Mouse (Mus musculus) hindbrain, embryonic 10.5 days (tissue): ENCODE data around the gene Laptm5. TPM values are rescaled to one million over a fixed set of nuclear protein-coding genes. Genes with fewer than 3 reads are reported as not detected.

Source experiments
- DNase-seq: peaks from one replicate; pipeline ENCODE4 v3.0.0-alpha.2; 2017; ENCODE audit warnings: low spot score
- H3K27ac ChIP-seq: fragments of 300-500 bp; sonication (generic); 2 replicates; pipeline ENCODE4 v1.5.1; 2016; ENCODE audit warnings: mild to moderate bottlenecking, moderate library complexity
- H3K27me3 ChIP-seq: fragments of 300-500 bp; sonication (generic); 2 replicates; pipeline ENCODE4 v1.6.1; 2016; ENCODE audit warnings: mild to moderate bottlenecking; ENCODE audit not compliant: poor library complexity, insufficient read depth, severe bottlenecking
- H3K36me3 ChIP-seq: fragments of 300-500 bp; sonication (generic); 2 replicates; pipeline ENCODE4 v1.6.1; 2016; ENCODE audit warnings: mild to moderate bottlenecking, moderate library complexity
- H3K4me1 ChIP-seq: fragments of 300-500 bp; sonication (generic); replicated peaks from 2 replicates; pipeline ENCODE4 v1.6.1; 2016; ENCODE audit warnings: mild to moderate bottlenecking
- H3K4me3 ChIP-seq: fragments of 300-500 bp; sonication (generic); 2 replicates; pipeline ENCODE4 v1.5.1; 2016; ENCODE audit warnings: mild to moderate bottlenecking, moderate library complexity
- H3K9me3 ChIP-seq: fragments of 300-500 bp; sonication (generic); 2 replicates; pipeline ENCODE4 v1.6.1; 2016; ENCODE audit warnings: mild to moderate bottlenecking, moderate library complexity
- WGBS: fragments of 180-500 bp; shearing (Covaris S2); methylation state at CpG from one replicate; pipeline ENCODE4 v1.1.7; 2016; 5-methylcytosine and 5-hydroxymethylcytosine counted together
- polyA plus RNA-seq: library from polyadenylated mRNA; unstranded; fragments of >200 nt; fragmentation: Nextera tagmentation; extraction: Ambion mirVana; gene quantifications from 2 replicates; pipeline ENCODE4 v1.2.1, GENCODE M21; 2016

Laptm5 gene
- polyA plus RNA-seq, 1 experiment from 2014 or later = 25.9 TPM

DNA sequence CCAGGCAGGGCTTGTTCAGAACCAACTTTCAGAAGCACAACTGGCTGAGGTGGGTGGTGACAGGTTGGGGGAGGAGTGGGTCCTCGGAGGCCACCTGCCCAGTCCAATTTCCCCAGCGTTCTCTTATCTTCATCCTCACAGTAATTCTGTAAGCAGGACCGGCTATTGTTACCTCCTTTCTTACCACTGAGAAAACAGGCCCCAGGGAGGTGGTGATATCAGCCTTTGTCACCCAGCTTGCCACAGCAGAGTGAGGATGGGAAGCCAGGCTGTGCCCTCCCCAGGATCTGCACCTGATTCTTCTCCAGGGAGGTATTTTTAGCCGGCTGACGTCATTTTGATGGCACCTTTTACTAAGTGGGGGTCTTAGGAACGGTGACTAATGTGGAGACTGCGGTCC is 7.9 kb upstream of the Laptm5 start:
- H3K36me3 ChIP-seq = no peaks in the 10 kb centered on the region
- H3K4me3 ChIP-seq = no peak overlapping the region
- H3K27me3 ChIP-seq = no peaks in the 10 kb centered on the region
- no peak for DNase-seq
- no peaks in the 10 kb centered on the region for H3K9me3 ChIP-seq
- 80% methylated on average over 7 of the region's 7 CpGs for WGBS
- H3K27ac ChIP-seq = peak overlapping the region; percentile 37
- H3K4me1 ChIP-seq = peaks cover 89% of the 10 kb centered on the region

DNA sequence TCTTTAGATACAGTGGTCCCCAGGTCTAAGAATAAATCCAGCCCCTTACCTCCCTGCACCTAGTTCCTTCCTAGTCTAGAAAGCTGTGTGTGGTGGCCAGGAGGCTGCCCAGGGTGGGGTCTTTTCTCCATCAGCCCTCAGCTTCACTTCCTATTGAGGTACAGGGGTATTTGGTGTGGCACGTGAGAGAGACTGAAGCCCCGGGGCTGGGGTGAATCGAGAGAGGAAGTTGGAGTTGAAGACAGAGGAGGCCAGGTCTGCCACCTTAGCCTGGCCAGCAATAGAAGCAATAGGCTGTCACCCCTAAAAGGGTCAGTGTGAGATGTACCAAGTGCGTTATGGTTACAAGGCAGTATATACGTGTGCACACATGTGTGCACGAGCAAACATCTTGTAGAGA is 7.0 kb upstream of the Laptm5 start:
- no peak for DNase-seq
- Histone ChIP-seq H3K27me3 (no peaks in the 10 kb centered on the region), H3K36me3 (no peaks in the 10 kb centered on the region), H3K4me3 (no peak overlapping the region), H3K4me1 (peaks cover 94% of the 10 kb centered on the region), H3K9me3 (no peaks in the 10 kb centered on the region), H3K27ac (peak overlapping the region; percentile 50; the same call in 1 of the 2 replicates)
- WGBS = 84% methylated on average over 6 of the region's 6 CpGs

DNA sequence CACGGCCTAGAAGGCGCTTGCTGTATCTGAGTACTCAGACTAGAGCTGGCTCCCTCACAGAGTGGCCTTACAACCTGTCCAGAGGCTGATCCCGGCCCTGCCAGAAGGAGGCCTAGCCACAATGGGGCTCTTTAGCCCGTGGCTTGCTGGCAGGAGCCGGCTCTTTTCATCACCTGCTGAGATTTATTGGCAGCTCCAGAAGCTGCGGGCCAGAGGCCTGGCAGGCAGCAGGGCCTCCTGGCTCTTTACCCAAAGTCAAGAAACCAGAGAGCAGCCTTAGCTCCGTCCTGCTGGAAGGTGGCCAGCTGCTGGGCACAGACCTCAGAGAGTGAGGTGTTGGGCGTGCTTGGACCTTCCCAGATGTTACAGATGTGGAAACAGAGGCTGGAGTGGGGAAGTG is 6.6 kb upstream of the Laptm5 start:
- no peak for DNase-seq
- Histone ChIP-seq H3K4me3 (no peak overlapping the region), H3K9me3 (no peaks in the 10 kb centered on the region), H3K4me1 (peaks cover 96% of the 10 kb centered on the region), H3K27ac (peak overlapping the region; percentile 50; the same call in 1 of the 2 replicates), H3K27me3 (no peaks in the 10 kb centered on the region), H3K36me3 (no peaks in the 10 kb centered on the region)
- WGBS = 40% methylated on average over 8 of the region's 8 CpGs

DNA sequence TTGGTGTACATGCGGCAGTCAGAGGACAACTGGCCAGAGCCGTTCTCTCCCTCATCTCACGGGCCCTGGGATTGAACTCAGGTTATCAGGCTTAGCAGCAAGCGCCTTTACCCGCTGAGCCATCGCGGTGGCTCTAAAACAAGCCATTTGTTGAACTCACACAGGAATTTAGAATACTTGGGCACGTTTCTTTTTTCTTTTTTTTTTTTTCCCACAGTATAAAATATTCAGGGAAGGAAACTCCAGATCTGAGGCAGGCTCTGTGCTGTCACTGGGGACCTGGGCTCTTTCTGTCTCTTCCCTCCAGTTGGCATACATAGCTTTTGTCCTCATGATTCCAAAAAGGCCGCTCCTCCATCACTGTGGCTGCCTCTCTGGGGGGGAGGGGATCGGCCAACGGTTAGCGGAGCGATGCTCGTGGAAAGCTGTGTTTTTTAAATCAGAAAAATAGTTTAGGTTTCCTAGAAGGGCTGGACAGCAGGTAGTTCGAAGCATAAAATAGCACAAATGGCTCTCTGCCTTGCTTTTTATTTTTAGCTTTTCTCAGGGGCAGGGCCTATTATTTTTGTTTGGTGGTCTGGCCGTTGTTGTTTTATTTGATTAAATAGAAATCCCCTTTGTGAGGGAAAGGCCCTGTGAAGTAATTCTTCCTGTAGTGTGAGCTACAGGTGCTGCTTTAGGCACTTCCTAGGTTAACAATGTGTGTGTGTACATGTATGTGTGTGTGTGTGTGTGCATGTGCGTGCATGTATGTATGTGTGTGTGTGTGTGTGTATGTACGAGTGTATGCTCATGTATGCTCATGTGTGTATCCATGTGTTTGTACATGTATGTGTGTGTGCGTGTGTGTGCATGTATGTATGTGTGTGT is 5.5 kb upstream of the Laptm5 start:
- no peaks in the 10 kb centered on the region for H3K27me3 ChIP-seq
- no peaks in the 10 kb centered on the region for H3K9me3 ChIP-seq
- H3K4me1 ChIP-seq = peaks cover 84% of the 10 kb centered on the region
- no peaks in the 10 kb centered on the region for H3K36me3 ChIP-seq
- H3K27ac ChIP-seq = peak overlapping the region; percentile 45; the same call in 1 of the 2 replicates
- no peak for DNase-seq
- WGBS = 86% methylated on average over 19 of the region's 19 CpGs
- no peak overlapping the region for H3K4me3 ChIP-seq

DNA sequence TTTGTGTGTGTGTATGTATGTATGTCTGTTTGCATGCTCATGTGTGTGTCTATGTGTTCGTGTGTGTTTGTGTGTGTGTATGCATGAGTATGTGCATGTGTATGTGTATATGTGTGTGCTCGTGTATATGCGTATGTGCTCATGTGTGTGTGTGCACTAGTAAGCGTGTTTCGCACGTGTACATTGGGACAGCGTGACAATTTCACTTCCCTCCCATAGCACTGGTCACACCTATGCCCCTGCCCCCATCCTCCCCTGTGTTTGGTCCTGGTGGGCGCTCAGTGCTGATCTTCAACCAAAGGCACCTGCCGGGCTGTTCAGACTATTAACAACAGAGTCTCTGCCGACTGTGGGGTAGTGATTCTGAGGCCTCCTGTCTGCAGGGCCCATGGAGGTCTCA is 4.8 kb upstream of the Laptm5 start:
- no peak for DNase-seq
- Histone ChIP-seq H3K9me3 (no peaks in the 10 kb centered on the region), H3K27ac (peak overlapping the region; percentile 59), H3K27me3 (no peaks in the 10 kb centered on the region), H3K4me3 (no peak overlapping the region), H3K4me1 (peaks cover 80% of the 10 kb centered on the region), H3K36me3 (no peaks in the 10 kb centered on the region)
- WGBS = 93% methylated on average over 10 of the region's 10 CpGs

DNA sequence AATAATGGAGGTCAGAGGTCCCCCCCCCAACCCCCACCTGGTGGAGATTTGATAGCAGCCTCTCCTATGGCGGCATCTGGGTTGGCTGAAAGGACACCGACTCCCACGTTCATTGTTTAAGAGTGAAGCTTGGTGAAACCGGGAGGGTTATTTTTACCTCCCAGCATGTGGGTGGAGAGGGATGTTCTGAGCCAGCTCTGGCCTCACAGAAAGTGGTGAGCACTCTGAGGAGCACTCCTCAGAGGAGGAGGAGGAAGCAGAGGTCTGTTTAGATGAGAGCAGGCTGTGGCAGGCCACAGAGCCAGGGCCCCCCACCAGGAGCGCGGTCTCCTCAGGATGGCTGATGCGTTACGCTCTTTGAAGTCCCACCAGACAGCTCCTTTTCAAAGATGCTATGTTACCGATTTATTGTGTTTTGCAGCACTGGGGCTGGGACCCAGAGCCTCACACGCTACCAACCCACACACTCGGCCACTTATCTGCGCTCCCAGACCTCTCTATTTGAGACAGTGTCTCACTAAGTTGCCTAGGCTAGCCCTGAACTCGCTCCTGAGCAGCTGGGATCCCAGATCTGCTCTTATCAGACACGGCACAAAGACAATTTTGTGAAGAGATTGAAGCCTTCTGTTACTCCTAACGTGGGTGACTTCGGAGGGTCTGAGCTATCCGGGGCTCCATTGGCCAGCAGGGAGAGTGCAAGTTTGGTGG is 3.6 kb upstream of the Laptm5 start:
- no peaks in the 10 kb centered on the region for H3K36me3 ChIP-seq
- no peak overlapping the region for H3K4me3 ChIP-seq
- peaks cover 76% of the 10 kb centered on the region for H3K4me1 ChIP-seq
- no peak for DNase-seq
- no peaks in the 10 kb centered on the region for H3K9me3 ChIP-seq
- no peaks in the 10 kb centered on the region for H3K27me3 ChIP-seq
- WGBS = 53% methylated on average over 17 of the region's 17 CpGs
- H3K27ac ChIP-seq = peak overlapping the region; percentile 59

DNA sequence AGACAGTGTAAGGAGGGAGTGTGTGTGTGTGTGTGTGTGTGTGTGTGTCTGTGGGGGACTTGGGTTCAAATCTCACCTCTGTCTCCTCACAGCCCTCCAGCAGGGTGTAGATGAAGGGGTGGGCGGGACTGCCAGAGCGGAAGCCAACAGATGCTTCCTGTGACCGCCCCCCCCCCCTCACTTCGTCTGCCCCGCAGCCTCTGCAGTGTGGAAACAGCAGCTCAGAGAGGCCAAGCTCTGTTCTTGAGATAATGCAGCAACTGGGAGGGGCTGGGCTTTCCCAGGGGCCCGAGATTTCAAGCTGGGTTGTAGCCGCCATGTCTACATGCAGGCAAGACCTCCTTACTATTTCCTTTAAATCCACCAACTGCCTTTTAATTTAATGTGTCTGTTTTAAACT is 2.3 kb upstream of the Laptm5 start:
- Histone ChIP-seq H3K36me3 (no peaks in the 10 kb centered on the region), H3K4me3 (no peak overlapping the region), H3K27ac (0 out of 2 replicates have a peak overlapping the region, but pooled peaks have one; percentile 35), H3K27me3 (no peaks in the 10 kb centered on the region), H3K4me1 (peaks cover 76% of the 10 kb centered on the region), H3K9me3 (no peaks in the 10 kb centered on the region)
- whole genome bisulfite sequencing = 43% methylated on average over 7 of the region's 7 CpGs
- DNase-seq = no peak

DNA sequence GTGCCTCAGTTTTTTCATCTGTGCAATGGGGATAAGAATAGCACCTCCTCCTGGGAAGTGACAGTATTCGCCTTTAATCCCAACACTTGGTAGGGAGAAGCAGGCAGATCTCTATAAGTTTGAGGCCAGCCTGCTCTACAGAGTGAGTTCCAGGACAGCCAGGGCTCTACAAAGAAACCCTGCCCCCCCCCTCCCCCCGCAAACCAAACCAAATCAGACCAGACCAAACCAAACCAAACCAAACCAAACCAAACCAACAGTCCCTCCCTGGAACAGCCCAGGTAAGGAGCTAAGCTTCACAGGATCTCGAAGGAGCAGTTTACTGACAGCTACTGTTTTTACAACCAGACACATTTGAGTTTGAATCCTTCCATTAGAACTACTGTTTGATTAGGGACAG is 299 bp upstream of the Laptm5 start:
- DNase-seq = no peak
- Histone ChIP-seq H3K27ac (peak overlapping the region; percentile 51; the same call in 1 of the 2 replicates), H3K36me3 (no peaks in the 10 kb centered on the region), H3K9me3 (no peaks in the 10 kb centered on the region), H3K4me1 (peaks cover 65% of the 10 kb centered on the region), H3K27me3 (no peaks in the 10 kb centered on the region), H3K4me3 (no peak overlapping the region)
- 87% methylated on average over 3 of the region's 3 CpGs for WGBS

DNA sequence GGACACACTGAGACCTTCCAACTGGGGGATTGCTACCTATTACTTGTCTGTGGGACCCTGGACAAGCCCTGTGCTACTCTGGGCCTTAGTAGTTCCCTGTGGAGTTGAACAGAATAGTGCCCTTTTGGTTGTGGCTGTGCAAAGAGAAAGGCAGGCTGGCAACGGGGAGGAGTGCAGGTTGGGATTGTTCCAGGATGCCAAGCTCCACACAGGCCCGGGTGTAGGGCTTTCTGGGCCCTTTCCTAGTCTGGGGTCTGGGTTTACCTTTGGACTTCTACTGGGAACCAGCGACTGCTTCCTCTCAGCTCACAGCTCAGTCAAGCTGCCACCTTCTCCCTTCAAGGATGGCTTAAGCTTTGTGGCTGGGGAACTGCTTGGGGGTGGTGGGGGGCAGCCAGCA is 586 bp downstream of the Laptm5 start:
- Histone ChIP-seq H3K27me3 (no peaks in the 10 kb centered on the region), H3K27ac (peak overlapping the region; percentile 51), H3K4me3 (no peak overlapping the region), H3K4me1 (peaks cover 66% of the 10 kb centered on the region), H3K9me3 (no peaks in the 10 kb centered on the region), H3K36me3 (no peaks in the 10 kb centered on the region)
- WGBS = 73% methylated on average over 3 of the region's 3 CpGs
- DNase-seq = no peak

DNA sequence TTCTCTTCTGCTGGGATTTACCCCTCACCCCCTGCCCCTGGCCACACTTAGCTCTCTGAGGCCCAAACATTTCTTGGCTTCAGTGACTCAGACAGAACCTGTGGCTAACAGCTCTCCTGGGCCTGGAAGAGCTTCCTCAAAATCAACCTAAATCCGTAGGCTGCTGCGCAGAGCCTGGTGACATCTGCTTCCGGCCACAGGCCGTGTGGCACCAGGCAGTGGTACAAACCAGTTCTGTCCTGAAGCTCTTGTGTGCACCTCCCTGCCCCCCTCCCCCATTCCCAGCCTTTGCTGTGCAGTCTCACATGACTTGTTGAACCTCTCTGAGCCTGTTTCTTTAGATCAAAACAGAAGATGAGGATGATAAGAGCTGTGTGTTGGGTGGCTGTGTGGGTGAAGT is 1.1 kb downstream of the Laptm5 start:
- Histone ChIP-seq H3K27me3 (no peaks in the 10 kb centered on the region), H3K9me3 (no peaks in the 10 kb centered on the region), H3K27ac (peak overlapping the region; percentile 51), H3K4me3 (no peak overlapping the region), H3K36me3 (no peaks in the 10 kb centered on the region), H3K4me1 (peaks cover 64% of the 10 kb centered on the region)
- WGBS = 83% methylated on average over 4 of the region's 4 CpGs
- no peak for DNase-seq

DNA sequence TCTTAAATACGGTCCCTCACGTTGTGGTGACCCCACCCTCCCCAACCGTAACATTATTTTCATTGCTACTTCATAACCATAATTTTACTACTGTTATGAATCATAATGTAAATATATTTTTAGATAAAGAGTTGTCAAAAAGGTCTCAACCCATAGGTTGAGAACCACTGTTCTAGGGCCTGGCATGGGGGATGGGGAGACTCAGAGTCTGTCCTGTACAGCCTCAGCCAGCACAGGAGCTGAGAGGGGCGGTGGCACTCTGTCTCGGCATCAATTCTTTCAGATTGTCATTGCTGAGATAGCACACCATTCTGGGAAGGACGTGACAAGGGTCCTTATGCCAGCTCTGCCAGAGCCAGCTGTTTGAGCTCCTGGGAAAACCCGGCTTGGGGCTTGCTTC is 1.6 kb downstream of the Laptm5 start:
- Histone ChIP-seq H3K27ac (no peak overlapping the region), H3K27me3 (no peaks in the 10 kb centered on the region), H3K9me3 (no peaks in the 10 kb centered on the region), H3K4me3 (no peak overlapping the region), H3K36me3 (no peaks in the 10 kb centered on the region), H3K4me1 (peaks cover 64% of the 10 kb centered on the region)
- DNase-seq = no peak
- 82% methylated on average over 7 of the region's 7 CpGs for WGBS

DNA sequence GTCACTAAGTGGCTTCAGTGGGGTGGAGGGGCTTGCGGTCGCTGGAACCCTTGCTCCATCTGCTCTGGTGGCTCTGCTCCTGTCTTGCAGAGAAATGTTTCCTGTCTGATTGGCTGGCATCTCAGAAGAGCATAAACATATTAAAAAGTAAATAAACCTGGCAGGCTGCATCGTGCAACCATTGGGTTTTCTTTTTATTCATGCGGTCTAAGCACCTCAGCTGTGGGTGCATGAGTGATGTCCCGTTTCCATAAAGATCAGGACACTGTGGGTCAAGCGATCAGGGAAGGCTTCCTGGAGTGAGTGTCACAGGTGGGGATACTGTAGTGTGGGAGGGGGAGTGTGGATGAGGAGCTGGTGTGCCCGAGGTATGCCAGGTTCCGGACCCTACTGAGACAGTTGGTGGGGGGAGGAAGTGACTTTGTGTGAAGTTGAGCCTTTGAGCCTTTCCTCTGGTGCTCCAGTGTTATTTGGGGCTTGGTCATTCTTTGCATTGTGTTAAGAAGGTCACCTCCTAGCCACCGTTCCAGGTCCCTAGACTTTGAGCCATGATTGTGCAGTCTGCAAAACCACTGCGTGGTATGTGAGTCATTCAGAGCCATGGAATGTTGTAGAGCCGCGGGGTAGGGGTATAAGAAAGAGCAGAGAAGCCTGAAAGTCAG is 2.2 kb downstream of the Laptm5 start:
- 0 out of 2 replicates have a peak overlapping the region, but pooled peaks have one; percentile 23 for H3K27ac ChIP-seq
- peaks cover 65% of the 10 kb centered on the region for H3K4me1 ChIP-seq
- no peaks in the 10 kb centered on the region for H3K9me3 ChIP-seq
- H3K27me3 ChIP-seq = no peaks in the 10 kb centered on the region
- no peak for DNase-seq
- H3K4me3 ChIP-seq = no peak overlapping the region
- no peaks in the 10 kb centered on the region for H3K36me3 ChIP-seq
- 83% methylated on average over 12 of the region's 12 CpGs for WGBS

DNA sequence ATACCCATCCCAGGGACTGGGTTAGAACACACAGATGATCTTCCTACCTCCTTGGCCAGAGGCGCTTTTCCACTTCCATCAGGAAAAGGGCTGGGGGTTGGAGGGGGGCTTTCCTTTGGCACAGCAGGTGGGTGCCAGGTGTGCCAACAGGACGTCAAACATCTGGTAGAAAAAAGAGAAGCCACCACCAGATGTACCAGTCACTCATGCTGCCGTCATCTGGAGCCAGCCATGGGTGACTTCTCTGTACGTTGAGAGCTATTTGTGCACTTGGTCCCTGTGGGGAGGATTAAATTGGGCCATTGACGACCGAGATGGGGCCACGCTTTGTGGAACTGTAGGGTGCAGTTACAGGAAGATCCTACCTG is 2.7 kb downstream of the Laptm5 start:
- H3K4me1 ChIP-seq = peaks cover 65% of the 10 kb centered on the region
- no peak for DNase-seq
- H3K36me3 ChIP-seq = no peaks in the 10 kb centered on the region
- H3K27me3 ChIP-seq = no peaks in the 10 kb centered on the region
- no peak overlapping the region for H3K4me3 ChIP-seq
- no peaks in the 10 kb centered on the region for H3K9me3 ChIP-seq
- WGBS = 59% methylated on average over 7 of the region's 7 CpGs
- H3K27ac ChIP-seq = 0 out of 2 replicates have a peak overlapping the region, but pooled peaks have one; percentile 23
